8 mouse cellular contexts compared by ENCODE assay signal in genomic region chr11:96863206-96863995, GRCm38 (mm10). TPM values are rescaled to one million over a fixed set of nuclear protein-coding genes. Genes with fewer than 3 reads are reported as not detected.
DNase-seq lines count a peak whose midpoint lies in the region; ATAC-seq lines count a peak whose summit lies in the region.

No protein-coding gene starts in this region.

- no peaks in the 10 kb centered on the region for H3K9me3 ChIP-seq in hindbrain, embryonic 16.5 days (ENCODE audit: control insufficient read depth, low read length)
- H3K9me3 ChIP-seq in lung, embryonic 15.5 days, result no peaks in the 10 kb centered on the region
- H3K9me3 ChIP-seq in stomach, embryonic 16.5 days (replicated peaks; ENCODE audit: control insufficient read depth, low read length), result no peaks in the 10 kb centered on the region

- no peaks in the 10 kb centered on the region for H3K27me3 ChIP-seq in hindbrain, embryonic 16.5 days (replicated peaks; ENCODE audit: control insufficient read depth, insufficient read depth, low read length)
- H3K27me3 ChIP-seq in lung, embryonic 15.5 days, result peaks cover 5% of the 10 kb centered on the region; the same call in 1 of the 2 replicates
- 0 out of 2 replicates have a peak, but pooled peaks cover 3% of the 10 kb centered on the region for H3K27me3 ChIP-seq in stomach, embryonic 16.5 days (ENCODE audit: control insufficient read depth, insufficient read depth, low read length)

- peak overlapping the region; percentile 29; the same call in 1 of the 2 replicates for H3K9ac ChIP-seq in hindbrain, embryonic 16.5 days (ENCODE audit: low read depth, low read length)
- H3K9ac ChIP-seq in lung, embryonic 15.5 days, result no peak overlapping the region
- H3K9ac ChIP-seq in stomach, embryonic 16.5 days (ENCODE audit: low read length), result 0 out of 2 replicates have a peak overlapping the region, but pooled peaks have one; percentile 21

- 17% methylated on average over 26 of the region's 26 CpGs for WGBS in hindbrain, embryonic 16.5 days
- 23% methylated on average over 26 of the region's 26 CpGs for WGBS in lung, embryonic 15.5 days
- 27% methylated on average over 26 of the region's 26 CpGs for WGBS in stomach, embryonic 16.5 days

- peak; percentile 49 for DNase-seq in layer of hippocampus, adult 9-11 months
- DNase-seq in layer of hippocampus, postnatal 25 days (ENCODE audit: extremely low spot score in 1 of 2, low spot score in 1 of 2), result no peak
- peak; percentile 40 to 52 for DNase-seq in cerebellum, adult 18-20 months
- DNase-seq in gastrocnemius, adult 18-20 months (ENCODE audit: low spot score), result peak; percentile 47
- DNase-seq in thymus, postnatal 10 days (ENCODE audit: low spot score in 2 of 2), result no peak

- H3K36me3 ChIP-seq in hindbrain, embryonic 16.5 days (ENCODE audit: control insufficient read depth, insufficient read depth, low read length), result no peaks in the 10 kb centered on the region
- H3K36me3 ChIP-seq in lung, embryonic 15.5 days, result no peaks in the 10 kb centered on the region
- H3K36me3 ChIP-seq in stomach, embryonic 16.5 days (ENCODE audit: control insufficient read depth, insufficient read depth, low read length), result no peaks in the 10 kb centered on the region

- ATAC-seq in hindbrain, embryonic 16.5 days, result peak; percentile 71
- no peak for ATAC-seq in lung, embryonic 15.5 days (ENCODE audit: borderline replicate concordance, extremely low read depth, low FRiP score, low TSS enrichment)
- ATAC-seq in stomach, embryonic 16.5 days (ENCODE audit: insufficient read depth, low FRiP score), result no peak

- H3K4me3 ChIP-seq in hindbrain, embryonic 16.5 days (ENCODE audit: low read length), result no peak overlapping the region
- H3K4me3 ChIP-seq in lung, embryonic 15.5 days, result no peak overlapping the region
- no peak overlapping the region for H3K4me3 ChIP-seq in stomach, embryonic 16.5 days (replicated peaks; ENCODE audit: low read length)

- peak overlapping the region; percentile 55 for H3K27ac ChIP-seq in hindbrain, embryonic 16.5 days (ENCODE audit: low read depth, low read length)
- no peak overlapping the region for H3K27ac ChIP-seq in lung, embryonic 15.5 days
- H3K27ac ChIP-seq in stomach, embryonic 16.5 days (ENCODE audit: low read length), result no peak overlapping the region

- peaks cover 23% of the 10 kb centered on the region for H3K4me1 ChIP-seq in hindbrain, embryonic 16.5 days (ENCODE audit: control insufficient read depth, insufficient read depth, low read depth, low read length)
- peaks cover 35% of the 10 kb centered on the region for H3K4me1 ChIP-seq in lung, embryonic 15.5 days
- H3K4me1 ChIP-seq in stomach, embryonic 16.5 days (ENCODE audit: control insufficient read depth, insufficient read depth, low read length), result peaks cover 15% of the 10 kb centered on the region; the same call in 1 of the 2 replicates

- H3K4me2 ChIP-seq in hindbrain, embryonic 16.5 days (ENCODE audit: low read length), result peak overlapping the region; percentile 49
- H3K4me2 ChIP-seq in lung, embryonic 15.5 days, result peak overlapping the region; percentile 6; the same call in 1 of the 2 replicates
- H3K4me2 ChIP-seq in stomach, embryonic 16.5 days (ENCODE audit: low read depth, low read length), result peak overlapping the region; percentile 14; the same call in 1 of the 2 replicates

RNA-seq across cellular contexts. Expression of gene Copz2, which starts 13.7 kb away (rescaled TPM):
- 1 to 10 TPM; 6.5 to 6.8 TPM for total RNA-seq in layer of hippocampus, postnatal 25 days (2021)
- total RNA-seq in gastrocnemius, adult 18-20 months (2021), result 10 to 100 TPM; 26.7 to 27.7 TPM
- polyA plus RNA-seq in hindbrain, embryonic 16.5 days (2015; fragmentation: Nextera tagmentation; extraction: Ambion mirVana), result 22.2 and 27.4 TPM in 2 replicates
- polyA plus RNA-seq in lung, embryonic 15.5 days (2015; fragmentation: Nextera tagmentation; extraction: Ambion mirVana), result 134 and 138 TPM in 2 replicates
- polyA plus RNA-seq in stomach, embryonic 16.5 days (2015; fragmentation: Nextera tagmentation; extraction: Ambion mirVana), result 124 and 136 TPM in 2 replicates

RNA-seq across cellular contexts. Expression of gene Nfe2l1, which starts 33.6 kb away (rescaled TPM):
- 100 to 1,000 TPM; 215 to 234 TPM for total RNA-seq in layer of hippocampus, postnatal 25 days (2021)
- 100 to 1,000 TPM; 460 to 570 TPM for total RNA-seq in gastrocnemius, adult 18-20 months (2021)
- 83.3 and 86.9 TPM in 2 replicates for polyA plus RNA-seq in hindbrain, embryonic 16.5 days (2015; fragmentation: Nextera tagmentation; extraction: Ambion mirVana)
- 62.5 and 65.0 TPM in 2 replicates for polyA plus RNA-seq in lung, embryonic 15.5 days (2015; fragmentation: Nextera tagmentation; extraction: Ambion mirVana)
- 64.8 and 65.7 TPM in 2 replicates for polyA plus RNA-seq in stomach, embryonic 16.5 days (2015; fragmentation: Nextera tagmentation; extraction: Ambion mirVana)

RNA-seq across cellular contexts. Expression of gene Cdk5rap3, which starts 52.9 kb away (rescaled TPM):
- 10 to 100 TPM; 35.8 to 37.2 TPM for total RNA-seq in layer of hippocampus, postnatal 25 days (2021)
- total RNA-seq in gastrocnemius, adult 18-20 months (2021), result 10 to 100 TPM; 24.9 to 25.7 TPM
- polyA plus RNA-seq in hindbrain, embryonic 16.5 days (2015; fragmentation: Nextera tagmentation; extraction: Ambion mirVana), result 81.2 and 84.8 TPM in 2 replicates
- polyA plus RNA-seq in lung, embryonic 15.5 days (2015; fragmentation: Nextera tagmentation; extraction: Ambion mirVana), result 65.8 and 67.2 TPM in 2 replicates
- polyA plus RNA-seq in stomach, embryonic 16.5 days (2015; fragmentation: Nextera tagmentation; extraction: Ambion mirVana), result 68.7 and 75.0 TPM in 2 replicates

Comparison
In these comparisons a context has a peak if more than half of its experiments do, and no peak if none do; other contexts are left out.
1. DNase-seq: peak in layer of hippocampus, adult 9-11 months (single experiment), cerebellum, adult 18-20 months (2 of 2) and gastrocnemius, adult 18-20 months (single experiment); none in layer of hippocampus, postnatal 25 days (0 of 2) and thymus, postnatal 10 days (0 of 2).
2. Peak in every context shown above with its lines, with median percentiles within 50 percentile points of each other: H3K4me2 ChIP-seq.